Mouse (Mus musculus): ENCODE measurements at regions not wholly inside any gene's neighbourhood (a gene's known extent, or its start where the extent isn't known, plus 50 kb on each side); places are given as distances from the start of the nearest gene placed in this dataset.

DNA sequence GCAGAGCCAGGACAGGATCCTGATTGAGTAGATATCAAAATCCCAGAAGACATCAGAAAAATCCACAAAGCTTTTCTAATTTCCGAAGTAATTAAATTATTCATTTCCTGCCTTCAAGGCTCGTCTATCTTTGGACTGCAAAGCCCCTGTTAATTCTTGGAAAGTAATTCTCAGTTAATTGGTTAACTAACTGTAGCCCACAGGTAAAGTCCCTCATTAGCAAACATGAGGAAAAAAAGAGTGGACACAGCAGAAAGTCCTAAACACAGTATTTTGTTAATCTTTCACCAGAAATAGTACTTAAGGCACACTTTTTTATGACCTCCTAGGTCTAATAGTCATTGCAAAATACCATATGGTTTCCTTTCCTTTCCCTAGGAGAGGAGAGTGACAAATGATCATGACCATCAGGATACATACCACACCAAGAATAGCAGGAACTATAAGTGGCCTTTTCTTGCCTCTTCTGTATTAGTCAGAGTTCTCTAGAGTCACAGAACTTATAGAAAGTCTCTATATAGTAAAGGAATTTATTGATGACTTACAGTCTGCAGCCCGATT, 248.8 kb upstream of the Prkd1 start:
- no peak overlapping the region for H3K4me3 ChIP-seq (ENCODE audit: control insufficient read depth, insufficient read depth, low read length)
- no peak overlapping the region for H3K27ac ChIP-seq (ENCODE audit: control insufficient read depth, insufficient read depth, low read length)
- 91% methylated on average over 3 of the region's 3 CpGs for WGBS
- no peaks in the 10 kb centered on the region for H3K27me3 ChIP-seq (ENCODE audit: control insufficient read depth, insufficient read depth, low read length)
- no peak for DNase-seq
- H3K4me1 ChIP-seq (replicated peaks; ENCODE audit: control insufficient read depth, insufficient read depth, low read length) = no peaks in the 10 kb centered on the region
- H3K36me3 ChIP-seq (ENCODE audit: control insufficient read depth, insufficient read depth, low read length) = no peaks in the 10 kb centered on the region
- no peak for TF ChIP-seq CTCF (IDR thresholded peaks at IDR 0.05; ENCODE audit: borderline replicate concordance, control insufficient read depth, extremely low read depth, insufficient read depth, low read length, poor library complexity)
- TF ChIP-seq POLR2A (IDR thresholded peaks at IDR 0.05; ENCODE audit: control insufficient read depth, extremely low read depth, insufficient read depth, low read length, poor library complexity) = no peak

DNA sequence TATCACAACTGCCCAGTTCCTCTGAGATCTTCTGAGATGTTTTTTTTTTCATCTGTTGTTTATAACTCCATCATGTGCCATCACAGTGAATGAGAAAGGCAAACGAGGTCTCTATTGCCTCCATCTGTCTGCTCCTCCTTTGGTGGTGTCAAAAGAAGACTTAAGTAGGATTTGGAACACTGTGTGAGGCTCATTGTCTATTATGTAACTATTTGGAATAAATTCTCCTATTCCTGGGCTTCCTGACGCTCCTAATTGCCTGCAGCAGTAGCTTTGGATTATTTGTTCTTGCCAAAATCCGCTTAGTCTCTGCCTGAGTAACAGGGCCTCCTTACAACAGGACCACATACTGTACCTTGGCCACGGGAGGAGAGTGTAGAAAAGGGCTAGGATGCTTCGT, 244.7 kb upstream of the Prkd1 start:
- Histone ChIP-seq H3K4me3 (ENCODE audit: control insufficient read depth, insufficient read depth, low read length) (no peak overlapping the region), H3K27me3 (ENCODE audit: control insufficient read depth, insufficient read depth, low read length) (no peaks in the 10 kb centered on the region), H3K36me3 (ENCODE audit: control insufficient read depth, insufficient read depth, low read length) (no peaks in the 10 kb centered on the region), H3K27ac (ENCODE audit: control insufficient read depth, insufficient read depth, low read length) (no peak overlapping the region), H3K4me1 (replicated peaks; ENCODE audit: control insufficient read depth, insufficient read depth, low read length) (no peaks in the 10 kb centered on the region)
- 66% methylated on average over 5 of the region's 5 CpGs for WGBS
- no peak for DNase-seq
- TF ChIP-seq CTCF (IDR thresholded peaks at IDR 0.05; ENCODE audit: borderline replicate concordance, control insufficient read depth, extremely low read depth, insufficient read depth, low read length, poor library complexity) = no peak
- TF ChIP-seq POLR2A (IDR thresholded peaks at IDR 0.05; ENCODE audit: control insufficient read depth, extremely low read depth, insufficient read depth, low read length, poor library complexity) = no peak

GRCm38 (mm10) chr12:50875796-50876195, 226.9 kb upstream of the Prkd1 start:
- TF ChIP-seq CTCF (IDR thresholded peaks at IDR 0.05; ENCODE audit: borderline replicate concordance, control insufficient read depth, extremely low read depth, insufficient read depth, low read length, poor library complexity) = no peak
- TF ChIP-seq POLR2A (IDR thresholded peaks at IDR 0.05; ENCODE audit: control insufficient read depth, extremely low read depth, insufficient read depth, low read length, poor library complexity) = no peak
- Histone ChIP-seq H3K36me3 (ENCODE audit: control insufficient read depth, insufficient read depth, low read length) (no peaks in the 10 kb centered on the region), H3K4me1 (replicated peaks; ENCODE audit: control insufficient read depth, insufficient read depth, low read length) (no peaks in the 10 kb centered on the region), H3K4me3 (ENCODE audit: control insufficient read depth, insufficient read depth, low read length) (no peak overlapping the region), H3K27ac (ENCODE audit: control insufficient read depth, insufficient read depth, low read length) (no peak overlapping the region), H3K27me3 (ENCODE audit: control insufficient read depth, insufficient read depth, low read length) (no peaks in the 10 kb centered on the region)
- DNase-seq = no peak

- no peaks in the 10 kb centered on the region for H3K4me1 ChIP-seq (replicated peaks; ENCODE audit: control insufficient read depth, insufficient read depth, low read length)
- WGBS = 94% methylated on average over 4 of the region's 4 CpGs
- TF ChIP-seq CTCF (IDR thresholded peaks at IDR 0.05; ENCODE audit: borderline replicate concordance, control insufficient read depth, extremely low read depth, insufficient read depth, low read length, poor library complexity) (no peak), POLR2A (IDR thresholded peaks at IDR 0.05; ENCODE audit: control insufficient read depth, extremely low read depth, insufficient read depth, low read length, poor library complexity) (no peak)
These were observed 225.1 kb upstream of the Prkd1 start for GRCm38 (mm10) chr12:50874024-50874398.

DNA sequence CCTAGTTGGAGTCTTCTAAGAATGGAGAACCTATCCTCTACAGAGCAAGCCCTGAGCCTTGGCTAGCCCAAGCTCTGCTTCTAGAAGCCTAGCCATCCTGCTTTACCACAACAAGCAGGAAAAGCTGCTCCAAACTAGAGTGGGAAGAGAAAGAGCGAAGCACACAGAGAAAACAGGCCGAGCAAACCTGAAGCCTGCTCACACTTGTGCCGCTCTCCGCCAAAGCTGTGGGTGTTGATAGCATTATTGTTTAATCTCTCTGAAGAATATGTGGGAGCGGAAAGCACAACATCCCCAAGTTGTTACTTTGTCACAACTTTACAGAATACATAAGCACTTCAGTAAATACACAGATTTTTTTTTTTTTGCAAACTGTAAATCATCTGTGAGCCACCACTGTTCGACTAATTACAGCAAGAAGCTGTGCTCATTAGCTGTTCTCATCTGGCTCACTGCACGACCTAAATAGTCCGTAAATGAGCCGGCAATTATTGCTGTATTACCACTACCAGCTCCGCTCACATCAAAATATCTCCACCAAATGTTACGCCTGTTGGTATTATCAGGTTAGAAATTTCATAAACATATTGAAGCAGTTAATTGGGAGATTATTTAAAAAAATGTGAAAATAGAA, 224.6 kb upstream of the Prkd1 start:
- no peak for DNase-seq
- H3K27me3 ChIP-seq (ENCODE audit: control insufficient read depth, insufficient read depth, low read length) = no peaks in the 10 kb centered on the region
- TF ChIP-seq CTCF (IDR thresholded peaks at IDR 0.05; ENCODE audit: borderline replicate concordance, control insufficient read depth, extremely low read depth, insufficient read depth, low read length, poor library complexity) (no peak), POLR2A (IDR thresholded peaks at IDR 0.05; ENCODE audit: control insufficient read depth, extremely low read depth, insufficient read depth, low read length, poor library complexity) (no peak)
- H3K36me3 ChIP-seq (ENCODE audit: control insufficient read depth, insufficient read depth, low read length) = no peaks in the 10 kb centered on the region
- H3K27ac ChIP-seq (ENCODE audit: control insufficient read depth, insufficient read depth, low read length) = no peak overlapping the region
- no peaks in the 10 kb centered on the region for H3K4me1 ChIP-seq (replicated peaks; ENCODE audit: control insufficient read depth, insufficient read depth, low read length)
- WGBS = 93% methylated on average over 11 of the region's 11 CpGs
- no peak overlapping the region for H3K4me3 ChIP-seq (ENCODE audit: control insufficient read depth, insufficient read depth, low read length)

More at GRCm38 (mm10) chr12:50874024-50874398, 225.1 kb upstream of the Prkd1 start:
- no peak for DNase-seq
- H3K4me3 ChIP-seq (ENCODE audit: control insufficient read depth, insufficient read depth, low read length) = no peak overlapping the region
- H3K36me3 ChIP-seq (ENCODE audit: control insufficient read depth, insufficient read depth, low read length) = no peaks in the 10 kb centered on the region
- no peak overlapping the region for H3K27ac ChIP-seq (ENCODE audit: control insufficient read depth, insufficient read depth, low read length)
- H3K27me3 ChIP-seq (ENCODE audit: control insufficient read depth, insufficient read depth, low read length) = no peaks in the 10 kb centered on the region

- WGBS = 82% methylated on average over 3 of the region's 3 CpGs
- no peak for TF ChIP-seq CTCF (IDR thresholded peaks at IDR 0.05; ENCODE audit: borderline replicate concordance, control insufficient read depth, extremely low read depth, insufficient read depth, low read length, poor library complexity)
- TF ChIP-seq POLR2A (IDR thresholded peaks at IDR 0.05; ENCODE audit: control insufficient read depth, extremely low read depth, insufficient read depth, low read length, poor library complexity) = no peak
- Histone ChIP-seq H3K36me3 (ENCODE audit: control insufficient read depth, insufficient read depth, low read length) (no peaks in the 10 kb centered on the region), H3K4me3 (ENCODE audit: control insufficient read depth, insufficient read depth, low read length) (no peak overlapping the region), H3K4me1 (replicated peaks; ENCODE audit: control insufficient read depth, insufficient read depth, low read length) (no peaks in the 10 kb centered on the region), H3K27ac (ENCODE audit: control insufficient read depth, insufficient read depth, low read length) (no peak overlapping the region), H3K27me3 (ENCODE audit: control insufficient read depth, insufficient read depth, low read length) (no peaks in the 10 kb centered on the region)
- no peak for DNase-seq
These were observed 202.7 kb upstream of the Prkd1 start for GRCm38 (mm10) chr12:50851644-50852043.
